Mouse (Mus musculus) thymus, postnatal 4 days (tissue): Measurements from ENCODE around the gene Siglec1.
"Not testable (repeated sequence)": the region's sequence is repeated elsewhere in the genome, so short reads cannot be mapped to it uniquely, and the experiment has no call there.

Experiments used
- DNase-seq: peaks from one replicate; pipeline ENCODE4 v3.0.0; 2021

Gene Siglec1

DNA sequence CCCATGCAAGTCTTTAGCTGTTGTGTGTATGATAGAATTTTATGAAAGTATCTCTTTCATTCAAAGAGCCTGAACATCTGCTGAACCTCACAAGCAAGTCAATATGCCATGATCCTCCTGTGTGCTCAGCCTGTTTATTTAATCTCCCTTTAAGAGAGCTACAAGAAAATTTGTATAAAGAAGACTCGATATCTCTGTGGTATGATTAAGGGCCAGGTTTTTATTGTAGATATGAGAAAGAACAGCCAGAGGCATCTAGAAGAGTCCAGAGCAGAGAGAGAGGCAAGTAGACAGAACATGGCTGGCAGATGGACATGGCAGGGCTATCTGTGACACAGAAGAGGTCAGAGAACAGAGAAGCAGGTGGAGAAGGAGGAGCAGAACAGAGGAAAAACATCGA lies 40.5 kb downstream of the Siglec1 start:
- DNase-seq = no peak

DNA sequence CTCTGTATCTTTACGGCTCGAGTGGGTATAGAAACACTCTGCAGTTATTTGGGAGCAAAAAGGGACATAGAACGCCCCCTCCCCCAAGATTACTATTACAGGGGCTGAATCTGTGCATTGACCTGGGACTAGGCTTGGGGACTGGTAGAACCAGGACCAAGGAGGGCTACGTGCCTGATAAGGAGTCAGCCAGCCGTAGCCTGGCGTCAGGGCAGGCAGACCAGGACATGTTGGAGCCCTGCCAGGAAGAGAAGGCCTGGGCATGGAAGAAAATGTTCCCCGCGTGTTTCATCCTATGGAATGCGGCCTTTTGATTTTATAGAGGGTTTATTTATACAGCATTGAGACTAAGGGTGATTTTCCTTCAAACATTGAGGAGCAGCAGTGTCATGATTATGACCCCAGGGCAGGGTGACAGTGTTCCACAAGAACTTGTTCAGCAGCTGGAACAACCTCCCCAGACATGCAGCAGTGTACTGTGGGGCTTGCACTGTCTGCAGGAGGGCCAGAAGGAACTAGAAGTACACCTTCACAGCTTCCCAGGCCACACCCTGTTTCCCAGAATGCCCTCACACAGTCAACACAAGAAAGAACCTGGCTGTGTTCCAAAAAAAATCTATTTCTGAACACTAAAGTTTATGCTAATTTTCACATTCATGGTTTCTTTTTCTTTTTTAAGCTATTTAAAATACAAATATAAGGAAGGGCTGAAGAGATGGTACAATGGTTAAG lies 41.4 kb downstream of the Siglec1 start:
- DNase-seq = no peak

DNA sequence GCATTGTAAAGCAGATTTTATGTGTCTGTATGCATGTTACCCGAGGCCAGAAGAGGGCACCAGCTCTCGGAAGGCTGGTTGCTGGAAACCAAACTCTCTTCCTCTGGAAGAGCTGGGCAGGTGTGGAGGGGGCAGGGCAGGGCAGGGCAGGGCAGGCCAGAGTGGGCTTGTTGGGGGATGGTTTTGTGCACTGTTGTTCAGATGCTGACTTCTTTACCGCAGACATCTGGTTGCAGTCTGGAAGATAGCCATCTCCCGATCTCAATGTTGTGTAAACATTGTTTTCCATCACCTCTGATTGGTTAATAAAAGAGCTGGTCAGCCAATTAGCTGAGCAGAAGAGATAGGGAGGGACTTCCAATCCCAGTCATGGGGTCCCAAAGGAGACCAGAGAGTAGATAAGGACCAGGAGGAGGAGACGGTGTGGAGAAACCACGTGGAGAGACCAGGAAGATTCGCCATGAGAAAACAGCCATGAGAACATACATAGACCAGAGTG lies 42.2 kb downstream of the Siglec1 start:
- no peak for DNase-seq

DNA sequence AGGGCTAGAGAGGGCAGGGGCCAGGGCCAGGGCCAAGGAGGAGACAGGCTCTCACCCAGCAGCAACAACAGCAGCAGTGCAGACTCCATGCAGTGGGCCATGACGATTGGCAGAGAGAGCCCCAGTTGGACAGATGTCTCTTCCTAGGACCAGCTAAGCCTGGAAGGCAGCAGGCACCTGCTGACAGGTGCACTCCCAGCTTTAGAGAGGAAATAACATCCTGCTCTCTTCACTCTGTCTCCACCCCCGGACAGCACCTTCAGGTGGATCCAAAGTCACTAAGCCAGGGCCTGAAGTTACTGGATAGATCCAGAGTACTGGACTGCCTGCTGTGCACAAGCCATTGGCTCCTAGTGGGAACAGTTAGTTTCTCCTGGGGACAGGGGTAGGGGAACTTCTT lies 43.6 kb downstream of the Siglec1 start, which contains the start of gene Gfra4:
Gene Gfra4 (minus strand): TSS at position 101 of the 400 bp plus-strand sequence.
- no peak for DNase-seq

DNA sequence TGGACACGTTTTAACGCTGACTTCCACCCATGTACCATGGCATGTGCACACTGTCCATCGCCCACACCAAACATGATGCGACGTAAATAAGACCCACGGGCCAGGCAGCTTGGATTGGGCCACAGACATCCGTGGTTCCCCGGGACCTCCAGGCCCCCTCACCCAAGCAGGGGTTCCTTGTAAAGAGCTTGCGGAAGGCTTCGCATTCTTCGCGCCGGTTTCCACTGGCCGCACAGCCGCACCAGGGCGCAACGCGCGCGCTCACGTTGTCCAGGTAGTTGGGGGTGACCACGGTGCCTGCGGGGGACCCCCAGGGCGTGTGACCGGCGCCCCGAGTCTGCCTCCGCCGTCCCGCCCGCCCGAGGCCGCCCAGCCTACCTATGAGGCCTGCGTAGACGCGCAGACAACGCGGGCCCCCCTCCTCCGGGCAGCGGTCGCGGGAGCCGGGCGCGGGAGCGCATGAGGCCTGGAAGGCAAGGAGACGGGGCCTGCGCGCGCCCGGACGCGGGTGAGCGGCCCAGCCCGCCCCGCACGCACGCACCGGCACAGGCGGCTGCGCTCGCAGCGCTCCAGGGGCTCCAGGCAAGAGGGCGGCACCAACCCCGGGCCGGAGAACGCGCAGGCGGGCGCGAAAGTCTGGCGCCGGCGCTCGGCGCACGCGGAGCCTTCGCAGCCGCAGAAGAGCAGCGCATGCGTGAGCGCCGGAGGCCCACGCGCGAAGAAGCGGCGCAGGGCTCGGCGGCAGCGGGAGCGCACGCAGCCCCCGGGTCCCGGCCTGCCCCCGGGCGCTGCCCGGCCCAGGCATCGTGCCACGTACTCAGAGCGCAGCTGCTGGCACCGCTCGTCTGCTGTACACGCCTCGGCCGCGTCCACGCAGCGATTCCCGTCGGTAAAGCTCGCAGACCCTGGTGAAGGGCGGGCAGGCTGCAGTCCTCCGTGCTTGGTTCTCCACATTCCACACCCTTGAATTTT lies 45.4 kb downstream of the Siglec1 start:
- DNase-seq = peak; percentile 33

DNA sequence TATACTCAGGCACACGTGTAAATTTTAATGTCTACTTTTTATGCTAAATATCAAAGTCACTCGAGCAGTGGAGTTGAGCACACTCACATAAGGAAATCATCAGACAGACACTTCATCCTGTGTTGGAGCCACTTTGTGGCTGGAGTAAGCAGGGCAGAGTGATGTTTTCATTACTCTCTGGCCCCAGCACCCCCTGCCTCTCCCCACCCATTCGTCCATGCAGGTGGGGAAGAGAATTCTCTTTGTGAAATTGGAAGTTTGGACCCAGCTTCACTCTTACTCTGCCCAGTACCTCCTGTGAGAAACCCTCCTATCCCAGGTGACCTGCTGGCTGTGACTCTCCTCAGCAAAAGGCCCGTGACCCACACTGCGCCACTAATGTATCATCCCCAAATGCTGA lies 47.9 kb downstream of the Siglec1 start:
- no peak for DNase-seq

DNA sequence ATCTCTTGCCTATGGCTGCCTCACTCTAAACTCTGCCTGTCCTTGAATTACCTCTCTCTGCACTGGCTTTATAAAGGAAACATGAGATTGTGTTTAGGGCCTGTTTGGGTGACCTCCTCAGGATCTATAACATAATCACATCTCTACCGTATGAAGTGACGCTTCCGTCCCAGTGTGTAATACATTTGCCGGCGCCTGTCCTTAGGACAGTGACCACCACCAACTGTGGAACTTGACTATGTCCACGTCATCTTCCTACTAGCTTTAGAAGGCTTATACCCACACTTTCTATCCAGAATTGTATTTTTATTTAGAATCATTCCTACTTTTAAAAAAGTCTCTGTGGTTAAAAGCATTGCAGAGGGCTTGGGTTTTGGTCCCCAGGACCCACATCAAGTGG lies 48.4 kb downstream of the Siglec1 start:
- DNase-seq = no peak

DNA sequence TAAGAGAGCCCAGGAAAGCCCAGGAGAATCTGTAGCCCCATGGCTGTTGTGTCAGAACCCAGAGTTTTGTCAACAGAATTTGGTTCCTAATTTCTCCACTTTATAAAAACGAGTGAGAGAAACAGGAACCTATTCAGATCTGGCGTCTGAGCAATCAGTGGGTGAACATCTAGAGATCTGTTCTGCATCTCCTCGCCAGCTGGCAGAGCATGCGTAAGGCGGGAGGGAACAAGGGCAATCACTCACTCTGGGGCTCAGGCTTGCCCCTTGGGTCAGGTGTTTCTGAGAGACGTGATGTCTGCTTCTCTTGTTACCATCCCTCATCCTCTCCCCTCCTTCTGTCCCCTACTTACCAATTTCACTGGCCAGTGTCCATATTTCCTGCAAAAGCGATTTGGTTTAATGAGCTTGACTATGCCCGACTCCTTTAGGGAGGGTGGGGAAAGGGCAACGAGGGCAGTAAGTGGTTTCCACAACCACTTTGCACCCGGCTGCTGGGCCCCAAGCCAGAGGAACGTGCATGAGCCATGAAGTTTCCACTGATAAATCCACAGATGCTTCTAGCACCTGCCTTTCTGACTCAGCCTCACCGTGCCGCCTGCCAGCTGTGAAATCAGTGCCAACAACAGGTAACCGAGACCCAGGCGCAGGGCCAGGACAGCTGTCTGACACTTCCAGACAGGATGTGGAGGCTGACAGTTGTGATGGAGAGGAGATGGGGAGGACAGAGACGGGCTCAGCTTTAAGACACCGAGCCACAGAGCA lies 49.2 kb downstream of the Siglec1 start:
- peak; percentile 30 for DNase-seq

DNA sequence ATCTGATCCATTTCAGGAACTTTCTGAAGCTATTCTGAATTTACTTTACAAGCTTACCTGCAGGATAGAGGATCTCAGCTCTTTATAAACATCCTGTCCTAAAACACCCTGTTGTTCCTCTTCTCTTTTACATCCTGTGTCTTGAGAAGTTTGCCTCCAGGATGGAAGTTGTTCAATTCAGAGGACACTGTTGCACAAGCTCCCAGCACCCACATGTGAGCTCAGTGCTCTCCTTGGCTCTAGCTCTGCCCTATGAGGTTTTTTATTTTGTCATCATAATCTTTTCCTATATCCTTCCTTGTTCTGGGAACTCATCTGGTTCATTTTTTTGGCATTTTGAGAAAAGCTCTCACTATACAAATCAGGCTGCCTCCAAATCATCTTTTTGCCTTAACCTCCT lies 49.8 kb downstream of the Siglec1 start:
- DNase-seq = no peak

DNA sequence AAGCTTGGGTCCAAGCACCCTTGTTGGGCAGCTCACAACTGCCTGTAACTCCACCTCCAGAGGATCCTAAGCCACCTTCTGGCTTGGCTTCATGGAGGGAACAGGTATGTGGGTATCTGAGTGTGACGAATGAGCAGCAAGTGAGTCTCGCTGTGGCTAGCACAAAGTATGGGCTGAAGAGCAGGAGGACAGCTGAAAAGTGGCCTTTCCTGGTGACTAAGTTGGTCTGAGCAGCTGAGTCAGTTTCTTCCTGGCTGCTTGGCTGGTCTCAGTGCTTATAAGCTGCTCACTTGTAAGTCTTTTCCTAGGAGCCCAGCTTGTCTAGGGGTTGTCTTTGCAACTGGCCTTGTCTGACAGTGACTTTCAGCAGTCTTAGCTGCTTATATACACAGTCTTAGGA lies 50.2 kb downstream of the Siglec1 start:
- no peak for DNase-seq

DNA sequence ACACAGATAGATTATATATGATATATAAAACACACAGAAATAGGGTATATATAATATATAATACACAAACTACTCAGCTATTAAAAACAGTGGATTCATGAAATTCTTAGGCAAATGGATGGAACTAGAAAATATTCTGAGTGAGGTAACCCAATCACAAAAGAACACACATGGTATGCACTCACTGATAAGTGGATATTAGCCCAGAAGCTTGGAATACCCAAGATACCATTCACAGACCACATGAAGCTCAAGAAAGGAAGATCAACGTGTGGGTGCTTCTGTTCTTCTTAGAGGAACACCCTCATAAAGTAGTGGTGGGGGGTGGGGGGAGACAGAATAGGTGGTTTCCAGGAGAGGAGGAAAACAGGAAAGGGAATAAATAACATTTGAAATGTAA lies 55.2 kb downstream of the Siglec1 start:
- DNase-seq = not testable (repeated sequence)

DNA sequence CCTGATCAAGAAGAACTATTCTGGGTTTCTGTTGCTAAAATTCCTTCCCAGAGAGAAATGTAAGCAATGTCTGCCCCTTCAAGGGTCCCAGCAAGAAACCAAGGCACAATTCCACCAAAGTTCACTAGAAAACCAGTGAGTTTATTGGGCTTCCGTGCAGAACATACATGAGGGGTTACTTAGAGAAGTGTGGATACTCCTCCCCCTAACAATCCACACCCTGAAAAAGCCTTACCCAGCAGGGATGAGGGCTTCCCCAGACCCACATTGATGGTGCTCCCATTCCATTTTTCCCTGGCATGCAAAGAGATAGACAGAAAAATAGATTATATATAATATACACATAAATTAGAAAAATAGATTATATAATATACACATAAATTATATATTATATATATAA lies 55.6 kb downstream of the Siglec1 start:
- DNase-seq = no peak

DNA sequence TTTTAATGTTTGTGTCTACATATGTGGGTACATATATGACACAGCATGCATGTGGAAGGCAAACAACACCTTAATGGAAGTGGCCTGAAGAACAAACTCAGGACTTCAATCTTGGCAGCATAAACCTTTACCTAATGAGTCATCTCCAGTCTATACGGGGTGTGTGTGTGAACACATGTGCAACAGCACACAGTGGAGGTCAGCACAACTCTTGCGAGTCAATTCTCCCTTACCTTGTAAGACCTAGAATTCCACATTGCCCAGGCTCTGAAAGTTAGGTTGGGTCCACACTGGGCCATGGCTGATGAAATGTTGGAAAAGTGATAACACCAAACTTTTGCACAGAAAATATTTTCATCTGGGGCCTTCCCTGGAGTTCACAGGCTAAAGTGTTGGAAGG lies 56.0 kb downstream of the Siglec1 start:
- no peak for DNase-seq

DNA sequence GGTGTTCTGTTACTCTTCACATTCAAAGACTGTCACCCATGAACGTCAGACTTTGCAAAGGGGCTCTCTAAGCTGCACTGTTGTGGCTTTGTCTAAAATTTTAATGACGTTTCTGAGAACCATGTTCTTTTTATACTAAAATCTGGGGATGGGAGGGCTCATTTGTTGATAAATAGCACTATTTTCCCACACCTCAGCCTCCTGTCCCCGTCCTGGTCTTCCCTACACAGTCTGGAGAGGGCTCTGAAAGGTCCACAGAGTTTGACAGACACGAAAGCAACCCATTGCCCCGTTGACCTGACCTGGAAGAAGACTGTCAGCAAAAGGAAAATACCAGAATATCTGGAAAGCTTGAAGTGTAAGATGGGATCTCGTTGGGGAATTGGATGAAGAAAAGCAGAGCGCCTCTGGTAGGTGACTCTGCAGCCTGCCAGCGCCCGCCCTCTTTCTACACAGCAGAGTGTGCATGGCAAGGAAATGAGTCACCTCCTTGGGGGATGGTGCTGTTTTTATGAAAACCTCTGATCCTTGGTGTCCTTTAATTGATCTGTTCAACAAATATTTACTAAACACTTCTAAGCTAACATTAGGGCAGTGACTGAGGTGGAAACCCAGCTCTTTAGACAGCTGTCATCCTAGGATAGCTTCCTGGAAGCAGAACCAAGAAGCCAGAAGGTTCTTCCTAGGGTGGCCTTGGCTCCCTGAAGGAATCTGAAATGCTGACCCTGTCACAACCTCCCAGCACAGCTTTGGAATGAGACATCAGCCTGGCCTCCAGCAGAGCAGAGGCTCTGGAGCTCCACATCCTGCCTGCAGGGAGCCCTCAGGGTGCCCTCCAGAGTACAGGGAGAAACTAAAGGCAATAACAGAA lies 57.3 kb downstream of the Siglec1 start:
- DNase-seq = no peak

DNA sequence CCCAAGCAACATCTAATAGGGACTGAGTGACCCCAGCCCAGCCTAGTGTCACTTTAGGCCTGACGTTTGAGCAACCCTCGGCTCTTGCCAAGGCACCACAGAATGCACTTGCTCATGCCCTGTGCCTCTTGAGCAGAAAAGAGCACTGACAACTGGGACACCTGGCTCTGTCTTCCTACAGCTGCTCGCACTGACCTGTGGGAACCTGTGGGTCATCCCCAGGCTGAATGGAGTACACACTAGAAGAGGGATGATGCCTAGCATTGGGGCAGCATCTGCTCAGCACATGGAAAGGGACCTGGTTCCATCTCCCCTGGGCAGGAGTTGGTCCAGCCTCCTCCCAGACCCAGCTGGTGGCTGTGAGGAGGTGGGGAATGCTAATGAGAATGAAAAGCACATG lies 59.6 kb downstream of the Siglec1 start:
- no peak for DNase-seq

DNA sequence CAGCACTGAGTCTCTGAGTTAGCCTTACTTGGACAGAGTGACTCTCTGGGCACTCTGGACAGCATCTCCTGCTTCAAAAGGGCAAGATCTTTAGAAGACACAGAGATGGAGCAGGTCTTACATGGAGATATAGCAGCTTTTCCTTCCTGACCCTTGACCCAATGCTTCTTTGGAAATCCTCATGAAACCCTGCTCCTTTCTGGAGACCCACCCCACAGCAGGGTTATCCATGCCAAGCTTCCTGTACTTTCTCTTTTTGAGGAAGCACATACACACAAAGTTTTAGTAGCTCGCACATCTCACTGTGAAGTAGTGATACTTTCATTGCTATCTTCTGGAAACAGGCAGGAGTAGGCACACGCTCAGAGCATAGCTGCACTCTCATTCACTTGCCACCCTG lies 61.3 kb downstream of the Siglec1 start:
- DNase-seq = no peak
